Mouse (Mus musculus) ES-Bruce4 (cell line): ENCODE results near the gene Ptk7.

Experiments
- CTCF ChIP-seq: IDR thresholded peaks from one replicate; pipeline ENCODE4 v1.8.1; 2011; ENCODE audit warnings: low read depth, low read length
- POLR2A ChIP-seq: IDR thresholded peaks from one replicate; pipeline ENCODE4 v1.8.1; 2011; ENCODE audit warnings: low read length; ENCODE audit not compliant: insufficient read depth

- TF ChIP-seq CTCF (no peak), POLR2A (no peak)
Observed at GRCm38 (mm10) chr17:46661351-46661750, 32.0 kb upstream of the Ptk7 start.
